Mouse (Mus musculus) embryonic facial prominence, embryonic 14.5 days (tissue): ENCODE results near the gene Sdcbp2. TPM values are rescaled to one million over a fixed set of nuclear protein-coding genes. Genes with fewer than 3 reads are reported as not detected.

Experiments
- ATAC-seq: fragments of 200-750 bp; cut with Nextera tagmentation; 2 replicates; pipeline ENCODE4 v1.8.0; 2017; ENCODE audit warnings: low read depth, moderate number of reproducible peaks, moderate TSS enrichment
- DNase-seq: peaks from one replicate; pipeline ENCODE4 v3.0.0-alpha.2; 2015; ENCODE audit warnings: low spot score
- H3K27ac ChIP-seq: fragments of 300-500 bp; sonication (generic); replicated peaks from 2 replicates; pipeline ENCODE4 v1.5.1; 2014; ENCODE audit warnings: low read depth, mild to moderate bottlenecking, low read length, moderate library complexity
- H3K27me3 ChIP-seq: fragments of 300-500 bp; sonication (generic); replicated peaks from 2 replicates; pipeline ENCODE4 v1.6.1; 2014; ENCODE audit warnings: low read length; ENCODE audit not compliant: control insufficient read depth, insufficient read depth
- H3K36me3 ChIP-seq: fragments of 300-500 bp; sonication (generic); 2 replicates; pipeline ENCODE4 v1.6.1; 2014; ENCODE audit warnings: low read length, mixed read lengths; ENCODE audit not compliant: control insufficient read depth, insufficient read depth
- H3K4me1 ChIP-seq: fragments of 300-500 bp; sonication (generic); 2 replicates; pipeline ENCODE4 v1.6.1; 2014; ENCODE audit warnings: antibody characterized with exemption, low read length; ENCODE audit not compliant: control insufficient read depth, insufficient read depth
- H3K4me2 ChIP-seq: fragments of 300-500 bp; sonication (generic); 2 replicates; pipeline ENCODE4 v1.6.1; 2014; ENCODE audit warnings: low read depth, mild to moderate bottlenecking, low read length, moderate library complexity, mixed read lengths
- H3K4me3 ChIP-seq: fragments of 300-500 bp; sonication (generic); 2 replicates; pipeline ENCODE4 v1.5.1; 2014; ENCODE audit warnings: low read depth, mild to moderate bottlenecking, low read length
- H3K9ac ChIP-seq: fragments of 300-500 bp; sonication (generic); 2 replicates; pipeline ENCODE4 v1.6.1; 2014; ENCODE audit warnings: low read depth, mild to moderate bottlenecking, low read length, moderate library complexity, mixed read lengths
- H3K9me3 ChIP-seq: fragments of 300-500 bp; sonication (generic); 2 replicates; pipeline ENCODE4 v1.6.1; 2016; ENCODE audit warnings: low read length; ENCODE audit not compliant: control insufficient read depth
- WGBS: fragments of 180-500 bp; shearing (Covaris S2); extraction: QIAGEN DNeasy Blood & Tissue Kit; methylation state at CpG from one replicate; pipeline ENCODE4 v1.1.7; 2014; 5-methylcytosine and 5-hydroxymethylcytosine counted together
- polyA plus RNA-seq: library from polyadenylated mRNA; unstranded; fragments of >200 nt; fragmentation: Nextera tagmentation; extraction: Ambion mirVana; gene quantifications from 2 replicates; pipeline ENCODE4 v1.2.1, GENCODE M21; 2014

Sdcbp2 gene
- polyA plus RNA-seq, 1 experiment from 2014 or later: 1.5 TPM

- Histone ChIP-seq H3K4me1 (no peaks in the 10 kb centered on the region), H3K27ac (peak overlapping the region; percentile 60; the same call in 1 of the 2 replicates), H3K27me3 (no peaks in the 10 kb centered on the region), H3K9ac (peak overlapping the region; percentile 63), H3K4me2 (peak overlapping the region; percentile 71), H3K9me3 (no peaks in the 10 kb centered on the region), H3K36me3 (no peaks in the 10 kb centered on the region), H3K4me3 (peak overlapping the region; percentile 48)
- ATAC-seq: peak; percentile 94
- WGBS: 2% methylated on average over 38 of the region's 38 CpGs
- DNase-seq: peak; percentile 97
Observed at GRCm38 (mm10) chr2:151575699-151576389, 3.4 kb downstream of the Sdcbp2 start.

GRCm38 (mm10) chr2:151579183-151579582 is 6.8 kb downstream of the Sdcbp2 start:
- Histone ChIP-seq H3K4me2 (no peak overlapping the region), H3K36me3 (no peaks in the 10 kb centered on the region), H3K27ac (no peak overlapping the region), H3K4me1 (no peaks in the 10 kb centered on the region), H3K27me3 (no peaks in the 10 kb centered on the region), H3K4me3 (no peak overlapping the region), H3K9me3 (no peaks in the 10 kb centered on the region), H3K9ac (no peak overlapping the region)
- WGBS: 71% methylated on average over 4 of the region's 4 CpGs
- DNase-seq (no peak), ATAC-seq (no peak)

GRCm38 (mm10) chr2:151580945-151581344 is 8.5 kb downstream of the Sdcbp2 start:
- ATAC-seq (no peak), DNase-seq (no peak)
- Histone ChIP-seq H3K27me3 (no peaks in the 10 kb centered on the region), H3K9ac (no peak overlapping the region), H3K4me2 (no peak overlapping the region), H3K4me1 (no peaks in the 10 kb centered on the region), H3K9me3 (no peaks in the 10 kb centered on the region), H3K27ac (no peak overlapping the region), H3K36me3 (no peaks in the 10 kb centered on the region), H3K4me3 (no peak overlapping the region)
- 0% methylated on average over 1 of the region's 1 CpGs for WGBS

- Histone ChIP-seq H3K9ac (no peak overlapping the region), H3K36me3 (no peaks in the 10 kb centered on the region), H3K27me3 (no peaks in the 10 kb centered on the region), H3K4me2 (no peak overlapping the region), H3K4me3 (no peak overlapping the region), H3K27ac (no peak overlapping the region), H3K9me3 (no peaks in the 10 kb centered on the region), H3K4me1 (no peaks in the 10 kb centered on the region)
- ATAC-seq: no peak
- no peak for DNase-seq
- WGBS: 53% methylated on average over 3 of the region's 3 CpGs
Observed at GRCm38 (mm10) chr2:151585934-151586333, 13.5 kb downstream of the Sdcbp2 start.

GRCm38 (mm10) chr2:151586807-151587206 is 14.4 kb downstream of the Sdcbp2 start:
- no peak overlapping the region for H3K9ac ChIP-seq
- H3K27ac ChIP-seq: no peak overlapping the region
- DNase-seq (no peak), ATAC-seq (no peak)
- no peak overlapping the region for H3K4me2 ChIP-seq
- H3K4me1 ChIP-seq: no peaks in the 10 kb centered on the region
- H3K4me3 ChIP-seq: no peak overlapping the region
- WGBS: 90% methylated on average over 1 of the region's 1 CpGs
- H3K9me3 ChIP-seq: no peaks in the 10 kb centered on the region
- no peaks in the 10 kb centered on the region for H3K27me3 ChIP-seq
- H3K36me3 ChIP-seq: no peaks in the 10 kb centered on the region

- Histone ChIP-seq H3K36me3 (no peaks in the 10 kb centered on the region), H3K4me1 (no peaks in the 10 kb centered on the region), H3K27me3 (no peaks in the 10 kb centered on the region), H3K9me3 (no peaks in the 10 kb centered on the region), H3K4me3 (no peak overlapping the region), H3K27ac (no peak overlapping the region), H3K4me2 (no peak overlapping the region), H3K9ac (no peak overlapping the region)
- WGBS: 72% methylated on average over 9 of the region's 9 CpGs
- ATAC-seq (no peak), DNase-seq (no peak)
Observed at GRCm38 (mm10) chr2:151587306-151587705, 14.9 kb downstream of the Sdcbp2 start.

- H3K36me3 ChIP-seq: no peaks in the 10 kb centered on the region
- H3K9ac ChIP-seq: no peak overlapping the region
- no peak for DNase-seq
- H3K4me2 ChIP-seq: no peak overlapping the region
- no peak overlapping the region for H3K4me3 ChIP-seq
- ATAC-seq: no peak
- H3K27ac ChIP-seq: no peak overlapping the region
- no peaks in the 10 kb centered on the region for H3K9me3 ChIP-seq
- H3K27me3 ChIP-seq: no peaks in the 10 kb centered on the region
- 52% methylated on average over 2 of the region's 2 CpGs for WGBS
- no peaks in the 10 kb centered on the region for H3K4me1 ChIP-seq
Observed at GRCm38 (mm10) chr2:151598068-151598467, 25.6 kb downstream of the Sdcbp2 start.

GRCm38 (mm10) chr2:151602106-151602505 is 29.7 kb downstream of the Sdcbp2 start:
- WGBS: 77% methylated on average over 4 of the region's 4 CpGs
- no peaks in the 10 kb centered on the region for H3K36me3 ChIP-seq
- DNase-seq (peak; percentile 22), ATAC-seq (no peak)
- no peaks in the 10 kb centered on the region; the same call in 1 of the 2 replicates for H3K4me1 ChIP-seq
- H3K4me3 ChIP-seq: no peak overlapping the region
- 0 out of 2 replicates have a peak overlapping the region, but pooled peaks have one; percentile 8 for H3K9ac ChIP-seq
- no peaks in the 10 kb centered on the region for H3K9me3 ChIP-seq
- H3K27me3 ChIP-seq: no peaks in the 10 kb centered on the region
- H3K27ac ChIP-seq: no peak overlapping the region
- H3K4me2 ChIP-seq: no peak overlapping the region

- DNase-seq: peak; percentile 16
- H3K4me1 ChIP-seq: no peaks in the 10 kb centered on the region; the same call in 1 of the 2 replicates
- H3K27me3 ChIP-seq: no peaks in the 10 kb centered on the region
- H3K9me3 ChIP-seq: no peaks in the 10 kb centered on the region
- H3K4me3 ChIP-seq: no peak overlapping the region
- H3K27ac ChIP-seq: no peak overlapping the region
- no peaks in the 10 kb centered on the region for H3K36me3 ChIP-seq
- WGBS: 31% methylated on average over 4 of the region's 4 CpGs
- H3K9ac ChIP-seq: no peak overlapping the region
- ATAC-seq: peak; percentile 68
- no peak overlapping the region for H3K4me2 ChIP-seq
Observed at GRCm38 (mm10) chr2:151603630-151604029, 31.2 kb downstream of the Sdcbp2 start.
